Mouse (Mus musculus): ENCODE data around the gene Ccnt1.

Gene Ccnt1

GRCm38 (mm10) chr15:98568256-98569033, 2.3 kb downstream of the Ccnt1 start:
- in situ Hi-C loops (cut with MboI; ENCODE audit: low pct_unique_long_range_greater_than_20kb in 1 of 2, low sequenced_read_pairs in 2 of 2, unreplicated experiment in 1 of 2) = no loop called here

- in situ Hi-C loops (cut with MboI; ENCODE audit: low pct_unique_long_range_greater_than_20kb in 1 of 2, low sequenced_read_pairs in 2 of 2, unreplicated experiment in 1 of 2) = no loop called here
These were observed 3.2 kb downstream of the Ccnt1 start for GRCm38 (mm10) chr15:98567278-98568134.

GRCm38 (mm10) chr15:98566973-98567277, 3.8 kb downstream of the Ccnt1 start:
- in situ Hi-C loops (cut with MboI; ENCODE audit: low pct_unique_long_range_greater_than_20kb in 1 of 2, low sequenced_read_pairs in 2 of 2, unreplicated experiment in 1 of 2) = no loop called here

GRCm38 (mm10) chr15:98557186-98557585, 13.5 kb downstream of the Ccnt1 start:
- in situ Hi-C loops (cut with MboI; ENCODE audit: low pct_unique_long_range_greater_than_20kb in 1 of 2, low sequenced_read_pairs in 2 of 2, unreplicated experiment in 1 of 2) = no loop called here

- in situ Hi-C loops (cut with MboI; ENCODE audit: low pct_unique_long_range_greater_than_20kb in 1 of 2, low sequenced_read_pairs in 2 of 2, unreplicated experiment in 1 of 2) = no loop called here
These were observed 14.8 kb downstream of the Ccnt1 start for GRCm38 (mm10) chr15:98555881-98556280.

DNA sequence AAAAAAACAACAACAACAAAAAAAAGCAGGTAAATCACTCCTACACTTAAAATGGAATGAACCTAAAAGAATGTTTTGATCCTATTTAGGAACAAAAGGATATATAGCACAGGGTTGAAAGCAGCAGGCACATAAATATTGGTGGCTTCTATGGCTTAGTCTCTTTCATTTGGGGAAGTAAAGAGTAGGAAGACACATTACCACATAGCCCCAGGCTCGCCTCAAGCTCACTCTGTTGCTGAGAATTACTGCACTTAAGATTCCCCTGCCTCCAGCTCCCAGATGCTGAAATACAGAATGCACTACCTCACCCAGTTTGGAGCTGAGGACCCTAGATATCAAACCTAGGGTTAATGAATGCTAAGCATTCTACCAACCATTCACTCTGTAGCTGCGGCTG, 18.0 kb downstream of the Ccnt1 start:
- in situ Hi-C loops (cut with MboI; ENCODE audit: low pct_unique_long_range_greater_than_20kb in 1 of 2, low sequenced_read_pairs in 2 of 2, unreplicated experiment in 1 of 2) = no loop called here

DNA sequence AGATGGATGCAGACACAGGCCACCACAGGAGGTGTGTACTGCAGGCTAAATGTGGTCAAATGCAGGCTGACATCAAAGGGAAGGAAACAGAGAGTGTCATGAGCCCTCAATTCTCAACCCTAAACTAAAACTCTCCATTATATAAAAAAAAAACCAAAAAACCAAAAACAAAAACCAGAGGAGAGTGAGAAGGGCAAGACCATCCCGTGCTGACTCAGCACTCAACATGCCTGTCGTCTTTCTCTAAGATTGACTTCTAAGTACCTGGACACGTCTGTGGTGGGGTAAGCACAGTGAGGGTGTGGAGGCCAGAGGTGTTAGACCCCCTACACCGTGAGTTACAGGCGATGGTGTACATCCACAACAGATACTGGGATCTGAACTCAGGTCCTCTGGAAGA, 23.9 kb downstream of the Ccnt1 start:
- in situ Hi-C loops (cut with MboI; ENCODE audit: low pct_unique_long_range_greater_than_20kb in 1 of 2, low sequenced_read_pairs in 2 of 2, unreplicated experiment in 1 of 2) = no loop called here

GRCm38 (mm10) chr15:98545151-98545550, 25.6 kb downstream of the Ccnt1 start:
- in situ Hi-C loops (cut with MboI; ENCODE audit: low pct_unique_long_range_greater_than_20kb in 1 of 2, low sequenced_read_pairs in 2 of 2, unreplicated experiment in 1 of 2) = no loop called here

DNA sequence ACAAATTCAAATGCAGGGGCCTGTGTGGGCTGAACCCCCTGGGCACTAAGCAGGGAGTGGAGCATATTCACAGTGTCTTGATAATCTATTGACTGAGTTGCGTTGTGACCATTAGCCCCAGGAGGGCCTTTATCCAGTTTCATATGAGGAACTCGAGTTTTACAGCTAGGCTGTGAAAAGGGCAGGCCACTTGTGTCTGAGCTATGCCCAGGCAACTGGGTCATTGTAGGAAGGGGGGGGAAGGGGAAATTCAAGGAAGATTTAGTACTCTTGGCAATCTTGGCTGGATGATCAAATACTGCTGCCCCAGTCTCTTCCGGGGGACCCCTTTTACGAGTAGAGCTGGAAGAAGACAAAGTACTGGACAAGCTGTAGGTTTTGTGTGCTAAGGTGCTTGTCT, 27.4 kb downstream of the Ccnt1 start:
- in situ Hi-C loops (cut with MboI; ENCODE audit: low pct_unique_long_range_greater_than_20kb in 1 of 2, low sequenced_read_pairs in 2 of 2, unreplicated experiment in 1 of 2) = no loop called here

DNA sequence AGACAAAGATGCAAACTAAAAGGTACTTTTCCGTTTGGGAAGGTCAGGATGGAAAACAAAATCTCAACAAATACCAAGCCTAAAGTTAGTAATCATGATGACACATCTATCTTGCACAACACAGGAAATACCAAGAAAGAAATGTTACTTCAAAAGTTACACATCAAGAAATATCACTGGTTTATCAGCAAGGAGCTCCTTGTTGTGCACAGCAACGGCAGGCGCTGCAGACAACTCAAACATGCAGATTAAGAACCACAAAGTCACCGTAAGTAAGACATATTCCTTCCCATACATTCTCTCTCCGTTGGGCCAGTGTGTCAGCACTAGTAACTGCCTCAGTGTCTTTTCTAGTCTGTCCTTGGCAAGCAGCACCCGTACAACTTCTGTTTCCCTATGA, 29.7 kb downstream of the Ccnt1 start:
- in situ Hi-C loops (cut with MboI; ENCODE audit: low pct_unique_long_range_greater_than_20kb in 1 of 2, low sequenced_read_pairs in 2 of 2, unreplicated experiment in 1 of 2) = no loop called here

DNA sequence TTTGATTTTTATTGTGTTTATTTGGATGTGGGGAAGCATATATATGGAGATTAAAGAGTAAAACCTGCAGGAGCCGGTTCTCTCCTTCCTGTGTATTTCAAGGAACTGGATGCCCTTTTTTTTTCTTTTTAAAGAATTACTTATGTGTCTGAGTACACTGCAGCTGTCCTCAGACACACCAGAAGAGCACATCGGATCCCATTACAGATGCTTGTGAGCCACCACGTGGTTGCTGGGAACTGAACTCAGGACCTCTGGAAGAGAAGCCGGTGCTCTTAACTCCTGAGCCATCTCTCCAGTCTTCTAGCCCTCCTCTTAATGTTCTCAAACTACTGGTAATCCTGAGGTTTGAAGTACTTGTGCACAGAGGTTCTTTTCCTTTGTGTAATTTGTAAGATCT, 32.8 kb downstream of the Ccnt1 start:
- in situ Hi-C loops (cut with MboI; ENCODE audit: low pct_unique_long_range_greater_than_20kb in 1 of 2, low sequenced_read_pairs in 2 of 2, unreplicated experiment in 1 of 2) = no loop called here

DNA sequence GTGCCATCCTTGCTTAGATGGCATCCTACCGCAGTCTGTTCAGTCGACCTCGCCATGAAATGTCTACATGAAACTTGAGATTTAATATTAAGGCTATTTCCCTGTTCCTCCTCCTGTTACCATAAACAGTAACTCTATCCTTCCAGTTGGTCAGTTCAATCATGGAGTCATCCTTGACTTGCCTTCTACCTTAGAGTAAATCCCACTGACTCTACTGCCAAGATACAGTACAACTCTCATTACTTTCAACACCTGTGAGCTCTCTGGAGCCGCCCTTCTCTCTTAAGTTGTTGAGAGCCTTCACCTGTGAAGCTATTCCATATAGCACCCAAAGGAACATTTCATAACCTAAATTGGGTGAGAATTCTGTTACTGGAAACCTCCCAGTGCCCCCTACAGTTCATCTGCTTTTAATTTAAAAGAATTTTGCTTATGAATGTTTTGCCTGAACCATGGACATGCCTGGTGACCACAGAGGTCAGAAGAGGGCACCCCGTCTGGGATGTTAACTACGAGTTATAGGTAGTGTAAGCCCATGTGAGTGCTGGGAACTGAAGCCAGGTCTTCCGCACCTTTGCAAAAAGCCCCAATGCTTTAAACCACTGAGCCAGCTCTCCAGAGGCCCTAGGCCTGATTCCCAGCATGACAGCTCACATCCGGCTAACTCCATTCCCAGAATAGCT, 33.8 kb downstream of the Ccnt1 start:
- in situ Hi-C loops (cut with MboI; ENCODE audit: low pct_unique_long_range_greater_than_20kb in 1 of 2, low sequenced_read_pairs in 2 of 2, unreplicated experiment in 1 of 2) = no loop called here

- in situ Hi-C loops (cut with MboI; ENCODE audit: low pct_unique_long_range_greater_than_20kb in 1 of 2, low sequenced_read_pairs in 2 of 2, unreplicated experiment in 1 of 2) = no loop called here
These were observed 34.8 kb downstream of the Ccnt1 start for GRCm38 (mm10) chr15:98535921-98536320.

- in situ Hi-C loops (cut with MboI; ENCODE audit: low pct_unique_long_range_greater_than_20kb in 1 of 2, low sequenced_read_pairs in 2 of 2, unreplicated experiment in 1 of 2) = no loop called here
These were observed 36.7 kb downstream of the Ccnt1 start, which contains the start of gene Kansl2 for GRCm38 (mm10) chr15:98533881-98534627. Gene Kansl2, minus strand, starts transcription at chr15:98534264.

DNA sequence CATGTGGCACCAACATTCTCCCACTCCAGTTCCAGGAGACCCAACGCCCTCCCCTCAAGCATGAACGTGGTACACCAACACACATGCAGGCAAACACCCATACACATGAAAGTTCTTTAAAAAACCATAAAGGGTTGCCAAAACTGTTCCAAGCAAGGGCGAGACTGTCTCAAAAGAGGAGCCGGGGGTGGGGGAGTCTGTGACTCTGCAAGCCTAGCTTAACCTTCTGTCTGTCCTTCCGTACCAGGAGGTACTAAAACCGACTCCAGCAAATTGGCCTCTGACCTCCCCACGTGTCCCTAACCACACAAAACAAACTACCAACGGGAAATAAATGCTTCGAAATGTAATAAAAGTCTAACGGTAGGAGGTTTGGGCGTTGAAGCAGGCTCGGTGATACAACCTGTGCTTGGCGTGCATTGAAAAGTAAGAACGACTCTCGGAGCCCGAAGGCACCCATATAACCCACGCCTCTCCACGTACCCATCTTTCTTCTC, 37.6 kb downstream of the Ccnt1 start:
- in situ Hi-C loops (cut with MboI; ENCODE audit: low pct_unique_long_range_greater_than_20kb in 1 of 2, low sequenced_read_pairs in 2 of 2, unreplicated experiment in 1 of 2) = no loop called here

DNA sequence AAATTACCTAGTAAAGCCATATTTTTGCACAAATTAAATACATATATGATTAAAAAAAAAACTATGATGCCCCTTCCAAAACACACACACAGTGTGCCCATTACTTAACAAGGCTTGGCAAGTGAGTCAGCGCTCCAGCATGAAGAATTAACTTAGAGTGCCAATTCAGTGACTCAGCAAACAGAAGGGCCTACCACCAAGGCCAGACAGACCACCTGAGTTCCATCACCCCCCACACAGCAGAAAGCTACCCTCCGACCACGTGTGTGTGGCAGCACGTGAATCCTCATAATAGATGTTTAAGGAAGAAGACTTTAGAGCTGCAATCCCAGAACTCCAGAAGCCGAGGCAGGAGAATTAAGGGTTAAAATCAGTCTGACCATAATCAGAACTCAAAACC, 38.4 kb downstream of the Ccnt1 start:
- in situ Hi-C loops (cut with MboI; ENCODE audit: low pct_unique_long_range_greater_than_20kb in 1 of 2, low sequenced_read_pairs in 2 of 2, unreplicated experiment in 1 of 2) = no loop called here

DNA sequence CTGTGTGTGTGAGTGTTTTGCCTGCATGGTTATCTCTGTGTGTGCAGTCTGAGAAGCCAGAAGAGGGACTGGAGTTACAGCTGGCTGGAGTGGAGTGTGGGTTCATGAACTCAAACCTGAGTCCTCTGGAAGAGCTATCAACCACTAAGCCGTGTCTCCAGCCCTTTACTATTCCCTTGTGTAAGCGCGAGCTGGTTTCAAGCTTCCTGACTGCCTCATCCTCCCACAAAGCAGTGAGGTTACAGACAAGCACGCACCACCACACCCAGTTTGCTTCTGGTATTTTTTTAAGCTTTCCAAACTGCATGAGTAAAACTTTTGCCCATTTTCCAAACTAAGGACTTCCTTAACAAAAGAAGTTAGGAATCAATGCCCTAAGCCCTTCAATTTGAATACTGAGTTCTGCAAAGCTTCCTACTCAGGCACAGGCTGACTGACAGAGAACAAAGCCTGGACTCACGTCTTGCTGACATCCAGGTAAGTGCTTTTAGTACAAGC, 42.6 kb downstream of the Ccnt1 start:
- in situ Hi-C loops (cut with MboI; ENCODE audit: low pct_unique_long_range_greater_than_20kb in 1 of 2, low sequenced_read_pairs in 2 of 2, unreplicated experiment in 1 of 2) = no loop called here

DNA sequence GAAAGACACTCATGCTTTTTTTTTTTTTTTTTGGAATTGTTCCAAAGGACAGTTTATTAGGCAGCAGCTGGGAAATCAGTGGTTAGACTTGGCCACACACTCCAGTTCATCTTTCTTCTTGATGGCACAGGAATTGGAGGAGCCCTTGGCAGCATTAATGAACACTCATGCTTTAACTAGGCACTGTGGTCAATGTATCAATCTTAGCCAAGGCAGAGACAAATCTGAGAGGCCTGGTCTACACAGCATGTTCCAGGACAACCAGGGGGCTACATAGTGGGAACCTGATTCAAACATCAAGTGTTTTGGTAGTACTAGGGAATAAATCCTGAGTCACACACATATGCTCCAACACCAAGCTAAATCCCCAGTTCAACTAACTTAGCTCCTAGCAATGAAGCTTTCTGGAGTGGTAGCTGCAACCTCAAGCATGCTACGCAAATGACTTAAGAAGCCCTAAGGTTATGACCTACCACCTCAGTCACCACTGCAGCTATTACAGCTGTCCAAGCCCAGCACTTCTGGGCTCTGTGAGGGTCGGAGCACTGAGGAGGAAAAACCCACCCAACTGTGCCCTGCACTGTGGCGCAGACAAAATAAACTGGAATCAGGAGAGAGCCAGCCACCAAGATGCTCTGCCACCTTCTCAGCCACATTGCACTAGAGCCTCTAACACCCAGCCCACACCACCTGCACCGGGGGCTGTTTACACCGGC, 43.5 kb downstream of the Ccnt1 start:
- in situ Hi-C loops (cut with MboI; ENCODE audit: low pct_unique_long_range_greater_than_20kb in 1 of 2, low sequenced_read_pairs in 2 of 2, unreplicated experiment in 1 of 2) = no loop called here
